Mouse (Mus musculus): ENCODE measurements around the gene Gm12166. TPM values are rescaled to one million over a fixed set of nuclear protein-coding genes. Genes with fewer than 3 reads are reported as not detected.

Gm12166 gene
- polyA plus RNA-seq, 1 experiment from 2014 or later, result 3.3 TPM

- ATAC-seq (ENCODE audit: insufficient read depth, low FRiP score, low TSS enrichment), result no peak
- no peak for DNase-seq (ENCODE audit: low spot score)
- H3K9me3 ChIP-seq (ENCODE audit: control insufficient read depth, low read length), result no peaks in the 10 kb centered on the region
- WGBS, result 97% methylated on average over 3 of the region's 3 CpGs
- no peak overlapping the region for H3K4me2 ChIP-seq (ENCODE audit: low read depth)
- no peak overlapping the region for H3K4me3 ChIP-seq (ENCODE audit: low read depth, low read length)
- H3K4me1 ChIP-seq (ENCODE audit: control insufficient read depth, insufficient read depth, low read length), result no peaks in the 10 kb centered on the region
- no peak overlapping the region for H3K27ac ChIP-seq (ENCODE audit: low read depth, low read length)
- no peaks in the 10 kb centered on the region for H3K36me3 ChIP-seq (ENCODE audit: control insufficient read depth, insufficient read depth, low read length)
- no peaks in the 10 kb centered on the region for H3K27me3 ChIP-seq (ENCODE audit: control insufficient read depth, insufficient read depth, low read length)
- H3K9ac ChIP-seq (ENCODE audit: low read length), result no peak overlapping the region
Observed at GRCm38 (mm10) chr11:46047264-46047663, 4.9 kb downstream of the Gm12166 start.

GRCm38 (mm10) chr11:46044781-46045180, 7.3 kb downstream of the Gm12166 start:
- ATAC-seq (ENCODE audit: insufficient read depth, low FRiP score, low TSS enrichment) (no peak), DNase-seq (ENCODE audit: low spot score) (no peak)
- H3K4me1 ChIP-seq (ENCODE audit: control insufficient read depth, insufficient read depth, low read length), result no peaks in the 10 kb centered on the region
- WGBS, result 86% methylated on average over 5 of the region's 5 CpGs
- H3K9me3 ChIP-seq (ENCODE audit: control insufficient read depth, low read length), result no peaks in the 10 kb centered on the region
- H3K27me3 ChIP-seq (ENCODE audit: control insufficient read depth, insufficient read depth, low read length), result no peaks in the 10 kb centered on the region
- no peak overlapping the region for H3K4me3 ChIP-seq (ENCODE audit: low read depth, low read length)
- no peak overlapping the region for H3K4me2 ChIP-seq (ENCODE audit: low read depth)
- no peaks in the 10 kb centered on the region for H3K36me3 ChIP-seq (ENCODE audit: control insufficient read depth, insufficient read depth, low read length)
- no peak overlapping the region for H3K9ac ChIP-seq (ENCODE audit: low read length)
- H3K27ac ChIP-seq (ENCODE audit: low read depth, low read length), result no peak overlapping the region

GRCm38 (mm10) chr11:46041607-46042267, 10.4 kb downstream of the Gm12166 start:
- WGBS, result 86% methylated on average over 12 of the region's 12 CpGs

GRCm38 (mm10) chr11:46040841-46041556, 11.1 kb downstream of the Gm12166 start:
- DNase-seq (ENCODE audit: low spot score) (no peak), ATAC-seq (ENCODE audit: insufficient read depth, low FRiP score, low TSS enrichment) (no peak)
- Histone ChIP-seq H3K4me1 (ENCODE audit: control insufficient read depth, insufficient read depth, low read length) (no peaks in the 10 kb centered on the region), H3K9me3 (ENCODE audit: control insufficient read depth, low read length) (no peaks in the 10 kb centered on the region), H3K27ac (ENCODE audit: low read depth, low read length) (no peak overlapping the region), H3K9ac (ENCODE audit: low read length) (no peak overlapping the region), H3K36me3 (ENCODE audit: control insufficient read depth, insufficient read depth, low read length) (no peaks in the 10 kb centered on the region), H3K4me3 (ENCODE audit: low read depth, low read length) (no peak overlapping the region), H3K27me3 (ENCODE audit: control insufficient read depth, insufficient read depth, low read length) (no peaks in the 10 kb centered on the region), H3K4me2 (ENCODE audit: low read depth) (no peak overlapping the region)
- 85% methylated on average over 9 of the region's 9 CpGs for WGBS

More at GRCm38 (mm10) chr11:46041607-46042267, 10.4 kb downstream of the Gm12166 start:
- H3K27ac ChIP-seq (ENCODE audit: low read depth, low read length), result no peak overlapping the region
- no peak overlapping the region for H3K9ac ChIP-seq (ENCODE audit: low read length)
- ATAC-seq (ENCODE audit: insufficient read depth, low FRiP score, low TSS enrichment) (no peak), DNase-seq (ENCODE audit: low spot score) (no peak)
- H3K36me3 ChIP-seq (ENCODE audit: control insufficient read depth, insufficient read depth, low read length), result no peaks in the 10 kb centered on the region
- no peaks in the 10 kb centered on the region for H3K9me3 ChIP-seq (ENCODE audit: control insufficient read depth, low read length)
- no peak overlapping the region for H3K4me3 ChIP-seq (ENCODE audit: low read depth, low read length)
- H3K4me2 ChIP-seq (ENCODE audit: low read depth), result no peak overlapping the region
- no peaks in the 10 kb centered on the region for H3K4me1 ChIP-seq (ENCODE audit: control insufficient read depth, insufficient read depth, low read length)
- H3K27me3 ChIP-seq (ENCODE audit: control insufficient read depth, insufficient read depth, low read length), result no peaks in the 10 kb centered on the region

- DNase-seq (ENCODE audit: low spot score), result no peak
- Histone ChIP-seq H3K36me3 (ENCODE audit: control insufficient read depth, insufficient read depth, low read length) (no peaks in the 10 kb centered on the region), H3K4me2 (ENCODE audit: low read depth) (no peak overlapping the region), H3K4me1 (ENCODE audit: control insufficient read depth, insufficient read depth, low read length) (no peaks in the 10 kb centered on the region), H3K9me3 (ENCODE audit: control insufficient read depth, low read length) (no peaks in the 10 kb centered on the region), H3K27ac (ENCODE audit: low read depth, low read length) (no peak overlapping the region), H3K27me3 (ENCODE audit: control insufficient read depth, insufficient read depth, low read length) (no peaks in the 10 kb centered on the region), H3K4me3 (ENCODE audit: low read depth, low read length) (no peak overlapping the region), H3K9ac (ENCODE audit: low read length) (no peak overlapping the region)
- no peak for ATAC-seq (ENCODE audit: insufficient read depth, low FRiP score, low TSS enrichment)
- WGBS, result 71% methylated on average over 11 of the region's 11 CpGs
Observed at GRCm38 (mm10) chr11:46039335-46039734, 12.8 kb downstream of the Gm12166 start.

GRCm38 (mm10) chr11:46038901-46039300, 13.2 kb downstream of the Gm12166 start:
- Histone ChIP-seq H3K27me3 (ENCODE audit: control insufficient read depth, insufficient read depth, low read length) (no peaks in the 10 kb centered on the region), H3K9ac (ENCODE audit: low read length) (no peak overlapping the region), H3K36me3 (ENCODE audit: control insufficient read depth, insufficient read depth, low read length) (no peaks in the 10 kb centered on the region), H3K27ac (ENCODE audit: low read depth, low read length) (no peak overlapping the region), H3K4me1 (ENCODE audit: control insufficient read depth, insufficient read depth, low read length) (no peaks in the 10 kb centered on the region), H3K4me2 (ENCODE audit: low read depth) (no peak overlapping the region), H3K9me3 (ENCODE audit: control insufficient read depth, low read length) (no peaks in the 10 kb centered on the region), H3K4me3 (ENCODE audit: low read depth, low read length) (no peak overlapping the region)
- ATAC-seq (ENCODE audit: insufficient read depth, low FRiP score, low TSS enrichment) (no peak), DNase-seq (ENCODE audit: low spot score) (no peak)
- WGBS, result 77% methylated on average over 15 of the region's 15 CpGs

GRCm38 (mm10) chr11:46036374-46036773, 15.7 kb downstream of the Gm12166 start:
- no peak overlapping the region for H3K4me3 ChIP-seq (ENCODE audit: low read depth, low read length)
- ATAC-seq (ENCODE audit: insufficient read depth, low FRiP score, low TSS enrichment), result no peak
- H3K36me3 ChIP-seq (ENCODE audit: control insufficient read depth, insufficient read depth, low read length), result no peaks in the 10 kb centered on the region
- H3K9ac ChIP-seq (ENCODE audit: low read length), result no peak overlapping the region
- no peak overlapping the region for H3K27ac ChIP-seq (ENCODE audit: low read depth, low read length)
- H3K27me3 ChIP-seq (ENCODE audit: control insufficient read depth, insufficient read depth, low read length), result no peaks in the 10 kb centered on the region
- DNase-seq (ENCODE audit: low spot score), result no peak
- whole genome bisulfite sequencing, result 94% methylated on average over 10 of the region's 10 CpGs
- no peaks in the 10 kb centered on the region for H3K4me1 ChIP-seq (ENCODE audit: control insufficient read depth, insufficient read depth, low read length)
- no peaks in the 10 kb centered on the region for H3K9me3 ChIP-seq (ENCODE audit: control insufficient read depth, low read length)
- no peak overlapping the region for H3K4me2 ChIP-seq (ENCODE audit: low read depth)

GRCm38 (mm10) chr11:46032956-46033355, 19.2 kb downstream of the Gm12166 start:
- 91% methylated on average over 7 of the region's 7 CpGs for WGBS

GRCm38 (mm10) chr11:46031470-46031869, 20.7 kb downstream of the Gm12166 start:
- Histone ChIP-seq H3K9ac (ENCODE audit: low read length) (no peak overlapping the region), H3K27me3 (ENCODE audit: control insufficient read depth, insufficient read depth, low read length) (no peaks in the 10 kb centered on the region), H3K4me1 (ENCODE audit: control insufficient read depth, insufficient read depth, low read length) (no peaks in the 10 kb centered on the region), H3K4me3 (ENCODE audit: low read depth, low read length) (no peak overlapping the region), H3K36me3 (ENCODE audit: control insufficient read depth, insufficient read depth, low read length) (no peaks in the 10 kb centered on the region), H3K4me2 (ENCODE audit: low read depth) (no peak overlapping the region), H3K9me3 (ENCODE audit: control insufficient read depth, low read length) (no peaks in the 10 kb centered on the region), H3K27ac (ENCODE audit: low read depth, low read length) (no peak overlapping the region)
- ATAC-seq (ENCODE audit: insufficient read depth, low FRiP score, low TSS enrichment), result no peak
- WGBS, result 59% methylated on average over 3 of the region's 3 CpGs
- no peak for DNase-seq (ENCODE audit: low spot score)

More at GRCm38 (mm10) chr11:46032956-46033355, 19.2 kb downstream of the Gm12166 start:
- ATAC-seq (ENCODE audit: insufficient read depth, low FRiP score, low TSS enrichment), result no peak
- Histone ChIP-seq H3K4me1 (ENCODE audit: control insufficient read depth, insufficient read depth, low read length) (no peaks in the 10 kb centered on the region), H3K27ac (ENCODE audit: low read depth, low read length) (no peak overlapping the region), H3K4me3 (ENCODE audit: low read depth, low read length) (no peak overlapping the region), H3K9me3 (ENCODE audit: control insufficient read depth, low read length) (no peaks in the 10 kb centered on the region), H3K9ac (ENCODE audit: low read length) (no peak overlapping the region), H3K27me3 (ENCODE audit: control insufficient read depth, insufficient read depth, low read length) (no peaks in the 10 kb centered on the region), H3K4me2 (ENCODE audit: low read depth) (no peak overlapping the region), H3K36me3 (ENCODE audit: control insufficient read depth, insufficient read depth, low read length) (no peaks in the 10 kb centered on the region)
- no peak for DNase-seq (ENCODE audit: low spot score)

All from neural tube, embryonic 11.5 days (tissue).